In genomic region chr9:80085665-80086064, GRCm38 (mm10) we compare ENCODE assay signal across 15 mouse cellular contexts. TPM values are rescaled to one million over a fixed set of nuclear protein-coding genes. Genes with fewer than 3 reads are reported as not detected.
DNase-seq lines count a peak whose midpoint lies in the region; ATAC-seq and TF ChIP-seq lines count a peak whose summit lies in the region.
"Had no signal": no experiment of that assay in that cellular context is flagged by ENCODE, and none has a peak within 500 bp of the region (broad histone marks: within the 10 kb centered on the region; RNA-seq: fewer than 3 reads in every experiment).

No protein-coding gene starts in this region.

- TF ChIP-seq POLR2A in embryonic fibroblast, embryonic 13.5 days (IDR thresholded peaks at IDR 0.05; ENCODE audit: low read depth, low read length): no peak

- no peak overlapping the region for H3K9ac ChIP-seq in embryonic facial prominence, embryonic 12.5 days
- H3K9ac ChIP-seq in kidney, embryonic 14.5 days (ENCODE audit: low read depth, low read length): no peak overlapping the region
- H3K9ac ChIP-seq: forebrain, embryonic 15.5 days; limb, embryonic 13.5 days; neural tube, embryonic 13.5 days had no signal

- H3K36me3 ChIP-seq in embryonic facial prominence, embryonic 12.5 days: peaks cover 3% of the 10 kb centered on the region; the same call in 1 of the 2 replicates
- H3K36me3 ChIP-seq in embryonic facial prominence, embryonic 10.5 days (replicated peaks): peaks cover 21% of the 10 kb centered on the region
- no peaks in the 10 kb centered on the region for H3K36me3 ChIP-seq in kidney, embryonic 14.5 days (ENCODE audit: control insufficient read depth, insufficient read depth, low read length)
- H3K36me3 ChIP-seq: forebrain, embryonic 15.5 days; neural tube, embryonic 13.5 days had no signal

- peak overlapping the region; percentile 59; the same call in 1 of the 2 replicates for H3K27ac ChIP-seq in embryonic facial prominence, embryonic 12.5 days
- no peak overlapping the region for H3K27ac ChIP-seq in embryonic facial prominence, embryonic 10.5 days (replicated peaks)
- peak overlapping the region; percentile 44; the same call in 1 of the 2 replicates for H3K27ac ChIP-seq in kidney, embryonic 14.5 days (ENCODE audit: low read depth, low read length)
- peak overlapping the region; percentile 78 for H3K27ac ChIP-seq in embryonic fibroblast, embryonic 13.5 days (ENCODE audit: insufficient read depth, low read length)
- H3K27ac ChIP-seq: forebrain, embryonic 15.5 days had no signal

- H3K4me2 ChIP-seq in embryonic facial prominence, embryonic 12.5 days (replicated peaks): no peak overlapping the region
- H3K4me2 ChIP-seq in kidney, embryonic 14.5 days (replicated peaks; ENCODE audit: low read depth, low read length): 0 out of 2 replicates have a peak overlapping the region, but pooled peaks have one; percentile 8
- H3K4me2 ChIP-seq: forebrain, embryonic 15.5 days; limb, embryonic 13.5 days; midbrain, embryonic 11.5 days; neural tube, embryonic 13.5 days had no signal

- ATAC-seq in embryonic facial prominence, embryonic 12.5 days (ENCODE audit: insufficient number of reproducible peaks, insufficient read depth, low FRiP score, low TSS enrichment): no peak
- ATAC-seq in kidney, embryonic 14.5 days (ENCODE audit: low FRiP score, low TSS enrichment): no peak
- ATAC-seq: forebrain, embryonic 15.5 days had no signal

- TF ChIP-seq CTCF in embryonic fibroblast, embryonic 13.5 days (IDR thresholded peaks at IDR 0.05; ENCODE audit: borderline replicate concordance, insufficient read depth, low read length): no peak

- intact Hi-C loops in left cerebral cortex, postnatal 10 days (cut with DNase I): no loop called here

- WGBS in embryonic facial prominence, embryonic 12.5 days: 50% methylated on average over 2 of the region's 2 CpGs
- WGBS in embryonic facial prominence, embryonic 10.5 days: 71% methylated on average over 2 of the region's 2 CpGs
- WGBS in kidney, embryonic 14.5 days: 42% methylated on average over 2 of the region's 2 CpGs

- H3K9me3 ChIP-seq in embryonic facial prominence, embryonic 12.5 days: no peaks in the 10 kb centered on the region
- no peaks in the 10 kb centered on the region for H3K9me3 ChIP-seq in embryonic facial prominence, embryonic 10.5 days
- no peaks in the 10 kb centered on the region for H3K9me3 ChIP-seq in kidney, embryonic 14.5 days (ENCODE audit: control insufficient read depth, low read length)
- H3K9me3 ChIP-seq: forebrain, embryonic 15.5 days; G1E; limb, embryonic 13.5 days; neural tube, embryonic 13.5 days had no signal

- no peak for DNase-seq in embryonic facial prominence, embryonic 10.5 days (ENCODE audit: low spot score)
- no peak for DNase-seq in kidney, adult 11 months
- DNase-seq in lung, postnatal 25 days (ENCODE audit: low spot score): peak; percentile 12
- no peak for DNase-seq in left cerebral cortex, postnatal 10 days (ENCODE audit: extremely low spot score in 1 of 2, low spot score in 2 of 2)
- no peak for DNase-seq in frontal cortex, postnatal 25 days (ENCODE audit: low spot score in 2 of 2)
- DNase-seq: right cerebral cortex, postnatal 4 days; thymus, adult 18-20 months had no signal

- no peak overlapping the region for H3K4me3 ChIP-seq in embryonic facial prominence, embryonic 12.5 days
- no peak overlapping the region for H3K4me3 ChIP-seq in embryonic facial prominence, embryonic 10.5 days
- H3K4me3 ChIP-seq in kidney, embryonic 14.5 days (ENCODE audit: low read length): no peak overlapping the region
- no peak overlapping the region for H3K4me3 ChIP-seq in embryonic fibroblast, embryonic 13.5 days (ENCODE audit: insufficient read depth, low read length)
- H3K4me3 ChIP-seq: forebrain, embryonic 15.5 days; limb, embryonic 13.5 days; neural tube, embryonic 13.5 days had no signal

- peaks cover 20% of the 10 kb centered on the region for H3K4me1 ChIP-seq in embryonic facial prominence, embryonic 12.5 days
- peaks cover 24% of the 10 kb centered on the region for H3K4me1 ChIP-seq in embryonic facial prominence, embryonic 10.5 days
- peaks cover 20% of the 10 kb centered on the region for H3K4me1 ChIP-seq in kidney, embryonic 14.5 days (ENCODE audit: control insufficient read depth, insufficient read depth, low read length)
- peaks cover 14% of the 10 kb centered on the region; the same call in 1 of the 2 replicates for H3K4me1 ChIP-seq in embryonic fibroblast, embryonic 13.5 days (ENCODE audit: control insufficient read depth, insufficient read depth, low read length)

- no peaks in the 10 kb centered on the region for H3K27me3 ChIP-seq in embryonic facial prominence, embryonic 12.5 days
- H3K27me3 ChIP-seq in embryonic facial prominence, embryonic 10.5 days (replicated peaks; ENCODE audit: low read depth, poor library complexity, severe bottlenecking): no peaks in the 10 kb centered on the region
- H3K27me3 ChIP-seq in kidney, embryonic 14.5 days (ENCODE audit: control insufficient read depth, insufficient read depth, low read length): no peaks in the 10 kb centered on the region
- H3K27me3 ChIP-seq: forebrain, embryonic 15.5 days; limb, embryonic 13.5 days; neural tube, embryonic 13.5 days had no signal

RNA-seq across cellular contexts. Expression of gene Senp6, which starts 19.0 kb away (rescaled TPM):
- polyA plus RNA-seq in embryonic facial prominence, embryonic 12.5 days (2016; fragmentation: Nextera tagmentation; extraction: Ambion mirVana): 79.4 and 82.2 TPM in 2 replicates
- polyA plus RNA-seq in embryonic facial prominence, embryonic 10.5 days (2016; fragmentation: Nextera tagmentation; extraction: Ambion mirVana): 50.9 and 55.3 TPM in 2 replicates
- 73.5 and 82.3 TPM in 2 replicates for polyA plus RNA-seq in kidney, embryonic 14.5 days (2014; fragmentation: Nextera tagmentation; extraction: Ambion mirVana)
- 113 and 129 TPM in 2 replicates for polyA plus RNA-seq in embryonic fibroblast, embryonic 13.5 days (2011; ENCODE audit: insufficient read length, low read depth, missing spikeins)
- 100 to 1,000 TPM in 1 of 2 experiments, 10 to 100 TPM in 1; 93.0 to 100 TPM for total RNA-seq in left cerebral cortex, postnatal 10 days (2021)
